Mouse (Mus musculus) G1E-ER4 (cell line): ENCODE measurements around the gene Cyfip1. TPM values are rescaled to one million over a fixed set of nuclear protein-coding genes. Genes with fewer than 3 reads are reported as not detected.

ENCODE experiments used
- GATA1 ChIP-seq: IDR thresholded peaks from one replicate; pipeline ENCODE4 v1.8.0; 2012; ENCODE audit warnings: low read length, inconsistent platforms
- polyA plus RNA-seq: library from polyadenylated mRNA; stranded (reverse); fragments of >175 nt; gene quantifications from 2 replicates; pipeline ENCODE4 v1.2.3, GENCODE M21; 2012

Gene Cyfip1
- polyA plus RNA-seq, 1 experiment = 49.5 TPM

DNA sequence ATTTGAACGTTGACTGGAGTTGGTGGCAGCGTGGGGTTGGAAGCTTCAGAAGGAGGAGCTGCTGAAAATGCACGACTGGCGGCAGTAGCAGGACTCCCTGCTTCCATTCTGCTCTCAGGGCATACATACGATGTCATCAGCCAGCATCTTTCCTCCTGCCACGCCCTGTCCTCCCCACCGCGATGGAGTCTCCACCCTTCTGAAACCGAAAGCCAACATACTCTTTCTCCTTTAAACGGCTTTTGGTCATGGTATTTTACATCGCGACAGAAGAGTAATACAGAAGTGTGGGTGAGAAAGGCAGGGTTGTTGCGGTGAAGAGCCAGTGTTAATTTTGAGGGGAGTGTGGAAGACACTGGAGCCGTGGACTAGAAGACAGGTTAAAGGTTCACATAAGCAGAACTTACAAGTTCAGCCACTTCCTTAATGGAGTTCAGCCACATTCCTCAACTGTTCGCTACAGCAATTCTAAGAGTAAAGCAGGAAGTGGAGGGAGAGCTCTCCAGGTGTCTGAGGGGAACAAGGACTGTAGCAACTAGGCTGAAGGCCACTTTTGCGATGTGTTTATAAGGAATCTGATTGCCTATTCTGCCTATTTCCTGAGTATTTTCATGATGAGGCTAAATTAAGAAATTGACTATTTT, 126.8 kb downstream of the Cyfip1 start:
- TF ChIP-seq GATA1 = no peak

GRCm38 (mm10) chr7:55969415-55969814, 127.9 kb downstream of the Cyfip1 start:
- no peak for TF ChIP-seq GATA1

DNA sequence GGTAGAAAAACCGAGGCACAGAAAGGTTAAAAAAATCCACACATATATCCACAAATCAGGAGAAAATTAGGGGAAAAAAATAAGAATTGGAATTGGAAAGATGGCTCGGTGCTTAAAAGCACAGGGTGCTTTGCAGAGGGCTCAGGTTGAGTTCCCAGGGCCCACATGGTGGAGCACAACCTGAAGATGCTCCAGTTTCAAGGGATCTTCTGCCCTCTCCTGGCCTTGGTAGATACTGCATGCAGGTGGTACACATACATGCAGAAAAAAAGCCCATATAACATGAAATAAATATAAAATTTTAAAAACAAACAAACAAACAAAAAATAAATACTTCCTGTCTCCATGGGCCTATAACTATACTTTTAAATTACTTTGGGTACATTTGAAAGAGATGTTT, 132.9 kb downstream of the Cyfip1 start:
- no peak for TF ChIP-seq GATA1

DNA sequence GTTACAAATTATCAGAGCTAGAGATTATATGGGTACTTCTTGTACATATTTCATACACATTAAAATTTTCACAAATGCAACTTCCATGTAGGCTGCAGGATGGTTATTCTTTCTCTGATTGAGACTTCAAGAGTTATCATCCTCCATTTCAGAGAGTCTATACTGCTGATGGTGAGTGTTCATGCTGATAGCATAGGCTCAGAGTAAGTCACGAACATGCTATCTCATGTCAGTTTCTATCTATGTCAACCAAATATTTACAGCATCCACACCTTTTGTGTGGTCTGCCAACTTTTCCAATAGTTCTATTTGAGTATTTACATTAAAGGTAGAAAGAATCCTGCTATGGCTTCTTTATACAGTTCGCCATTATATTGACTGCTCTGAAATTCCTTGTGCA, 140.0 kb downstream of the Cyfip1 start:
- TF ChIP-seq GATA1 = no peak

Other genes starting within 250 kb of the Cyfip1 start
- not detected in 2 replicates for gene Siglech, start 73.6 kb upstream of the Cyfip1 start, polyA plus RNA-seq
- gene Tubgcp5, start 47.6 kb upstream of the Cyfip1 start, polyA plus RNA-seq = 2.9 and 5.1 TPM in 2 replicates
- 13.3 and 24.1 TPM in 2 replicates for gene Nipa2, start 120.7 kb downstream of the Cyfip1 start, polyA plus RNA-seq
- gene Nipa1, start 178.2 kb downstream of the Cyfip1 start, polyA plus RNA-seq = 4.0 and 4.9 TPM in 2 replicates
- gene Herc2, start 208.5 kb downstream of the Cyfip1 start, polyA plus RNA-seq = 6.8 and 7.1 TPM in 2 replicates